Mouse (Mus musculus) kidney, embryonic 14.5 days (tissue): ENCODE data around the gene Dalrd3. TPM values are rescaled to one million over a fixed set of nuclear protein-coding genes. Genes with fewer than 3 reads are reported as not detected.
A peak's percentile ranks its signal among the peaks of the same experiment; 100 is the strongest.

Experiments used
- ATAC-seq: fragments of 200-750 bp; cut with Nextera tagmentation; 2 replicates; pipeline ENCODE4 v1.8.0; 2017; ENCODE audit warnings: moderate number of reproducible peaks, mild to moderate bottlenecking, moderate TSS enrichment, moderate library complexity; ENCODE audit not compliant: low FRiP score, low TSS enrichment
- H3K27ac ChIP-seq: fragments of 300-500 bp; sonication (generic); 2 replicates; pipeline ENCODE4 v1.5.1; 2014; ENCODE audit warnings: low read depth, mild to moderate bottlenecking, low read length, moderate library complexity, mixed read lengths
- H3K27me3 ChIP-seq: fragments of 300-500 bp; sonication (generic); 2 replicates; pipeline ENCODE4 v1.6.1; 2014; ENCODE audit warnings: mild to moderate bottlenecking, low read length; ENCODE audit not compliant: control insufficient read depth, insufficient read depth
- H3K36me3 ChIP-seq: fragments of 300-500 bp; sonication (generic); 2 replicates; pipeline ENCODE4 v1.6.1; 2014; ENCODE audit warnings: low read length, mixed read lengths; ENCODE audit not compliant: control insufficient read depth, insufficient read depth
- H3K4me1 ChIP-seq: fragments of 300-500 bp; sonication (generic); 2 replicates; pipeline ENCODE4 v1.6.1; 2014; ENCODE audit warnings: low read length, mixed read lengths; ENCODE audit not compliant: control insufficient read depth, insufficient read depth
- H3K4me2 ChIP-seq: fragments of 300-500 bp; sonication (generic); replicated peaks from 2 replicates; pipeline ENCODE4 v1.6.1; 2014; ENCODE audit warnings: low read depth, mild to moderate bottlenecking, low read length
- H3K4me3 ChIP-seq: fragments of 300-500 bp; sonication (generic); 2 replicates; pipeline ENCODE4 v1.5.1; 2014; ENCODE audit warnings: mild to moderate bottlenecking, low read length
- H3K9ac ChIP-seq: fragments of 300-500 bp; sonication (generic); 2 replicates; pipeline ENCODE4 v1.6.1; 2014; ENCODE audit warnings: low read depth, mild to moderate bottlenecking, low read length, moderate library complexity
- H3K9me3 ChIP-seq: fragments of 300-500 bp; sonication (generic); 2 replicates; pipeline ENCODE4 v1.6.1; 2016; ENCODE audit warnings: low read length; ENCODE audit not compliant: control insufficient read depth
- WGBS: fragments of 180-500 bp; shearing (Covaris S2); extraction: QIAGEN DNeasy Blood & Tissue Kit; methylation state at CpG from one replicate; pipeline ENCODE4 v1.1.7; 2014; 5-methylcytosine and 5-hydroxymethylcytosine counted together
- polyA plus RNA-seq: library from polyadenylated mRNA; unstranded; fragments of >200 nt; fragmentation: Nextera tagmentation; extraction: Ambion mirVana; gene quantifications from 2 replicates; pipeline ENCODE4 v1.2.1, GENCODE M21; 2014

Gene Dalrd3
- 130 and 159 TPM in 2 replicates for polyA plus RNA-seq

DNA sequence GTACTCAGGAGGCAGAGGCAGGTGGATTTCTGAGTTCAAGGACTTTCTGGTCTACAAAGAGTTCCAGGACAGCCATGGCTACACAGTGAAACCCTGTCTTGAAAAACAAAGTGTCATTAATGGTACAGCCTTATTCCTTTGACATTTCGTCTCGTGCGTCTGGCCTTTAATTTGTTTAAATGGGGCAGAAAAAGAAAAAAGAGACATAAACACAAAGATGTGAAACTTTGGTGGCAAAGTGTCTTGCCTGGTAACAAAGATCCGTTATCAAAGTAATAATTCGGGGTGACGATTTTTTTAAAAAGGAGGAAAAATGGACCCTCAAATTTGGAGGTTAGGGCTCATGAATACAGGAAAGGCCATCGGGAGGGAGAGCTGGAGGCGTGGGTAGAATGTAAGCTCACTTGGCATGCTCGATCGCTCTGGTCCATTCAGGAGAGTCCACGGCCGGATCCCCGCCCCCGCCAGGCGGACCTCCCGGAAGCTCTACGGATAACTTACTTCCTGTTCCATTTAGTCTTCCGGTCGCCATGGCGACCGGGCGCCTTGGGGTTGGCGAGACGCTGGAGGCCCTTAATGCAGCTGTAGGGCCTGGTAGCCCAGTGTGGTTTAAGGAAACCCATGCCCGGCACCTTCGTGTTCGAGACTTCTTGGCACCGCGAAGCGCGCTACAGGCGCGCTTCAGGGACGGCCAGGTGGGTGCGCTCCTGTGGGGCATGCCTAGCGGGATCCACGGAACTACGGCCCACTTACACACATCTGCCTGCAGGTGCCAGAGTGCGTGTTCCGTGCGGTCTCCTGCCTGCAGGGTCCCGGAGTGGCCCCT, at the start of gene Dalrd3:
Dalrd3 (plus strand) TSS at position 506 of the 826 bp plus-strand sequence.
- H3K9me3 ChIP-seq, result no peaks in the 10 kb centered on the region
- H3K27me3 ChIP-seq, result no peaks in the 10 kb centered on the region
- 6% methylated on average over 42 of the region's 42 CpGs for WGBS
- peak; percentile 66 for ATAC-seq
- peak within 1 kb of the TSS; percentile 98 for H3K4me2 ChIP-seq
- H3K9ac ChIP-seq, result peak within 1 kb of the TSS; percentile 68
- peak within 1 kb of the TSS; percentile 65 for H3K27ac ChIP-seq
- H3K4me1 ChIP-seq, result peaks cover 25% of the 10 kb centered on the region
- H3K36me3 ChIP-seq, result peaks cover 54% of the 10 kb centered on the region
- H3K4me3 ChIP-seq, result peak within 1 kb of the TSS; percentile 74

DNA sequence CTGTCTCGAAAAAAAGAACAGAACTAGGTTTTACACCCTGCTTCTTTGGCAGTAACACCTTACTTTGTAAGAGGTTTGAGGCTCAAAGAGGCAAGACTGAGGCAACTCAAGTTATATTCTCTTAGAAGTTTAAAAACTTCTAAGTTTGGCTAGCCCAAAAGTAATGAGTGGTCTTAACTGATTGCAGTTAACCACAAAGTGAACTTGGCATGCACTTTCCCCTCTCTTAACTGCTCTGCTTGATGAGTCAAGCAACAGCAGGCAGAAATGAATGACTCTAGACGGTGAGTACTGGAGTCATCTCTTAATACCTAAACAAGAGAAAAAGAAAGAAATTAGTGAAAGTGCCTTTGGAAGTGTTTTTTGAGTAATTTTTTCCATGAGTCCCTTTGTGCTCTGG, 48.1 kb upstream of the Dalrd3 start:
- Histone ChIP-seq H3K4me1 (peaks cover 8% of the 10 kb centered on the region; the same call in 1 of the 2 replicates), H3K4me3 (no peak overlapping the region), H3K27ac (no peak overlapping the region), H3K9me3 (no peaks in the 10 kb centered on the region), H3K36me3 (peaks cover 16% of the 10 kb centered on the region; the same call in 1 of the 2 replicates), H3K4me2 (no peak overlapping the region), H3K27me3 (no peaks in the 10 kb centered on the region), H3K9ac (no peak overlapping the region)
- 87% methylated on average over 2 of the region's 2 CpGs for WGBS
- no peak for ATAC-seq

DNA sequence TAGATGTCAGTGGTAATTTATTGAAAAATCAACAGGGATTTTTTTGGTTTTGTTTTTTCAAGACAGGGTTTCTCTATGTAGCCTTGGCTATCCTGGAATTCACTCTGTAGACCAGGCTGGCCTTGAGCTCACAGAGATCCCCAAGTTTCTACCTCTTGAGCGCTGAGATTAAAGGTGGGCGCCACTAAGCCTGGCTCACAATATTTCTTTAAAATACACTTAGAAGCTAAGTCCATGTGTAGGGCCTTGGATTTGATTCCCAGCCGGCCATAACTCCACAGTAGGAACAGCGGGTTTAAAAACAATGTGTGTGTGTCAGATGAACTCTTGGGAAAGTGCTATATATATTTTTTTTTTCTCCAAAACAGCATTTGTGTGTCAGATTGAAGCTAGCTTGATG, 46.3 kb upstream of the Dalrd3 start:
- Histone ChIP-seq H3K27ac (no peak overlapping the region), H3K36me3 (peaks cover 24% of the 10 kb centered on the region), H3K9ac (no peak overlapping the region), H3K27me3 (no peaks in the 10 kb centered on the region), H3K4me2 (no peak overlapping the region), H3K4me1 (peaks cover 8% of the 10 kb centered on the region; the same call in 1 of the 2 replicates), H3K4me3 (no peak overlapping the region), H3K9me3 (no peaks in the 10 kb centered on the region)
- no peak for ATAC-seq
- WGBS, result 97% methylated on average over 4 of the region's 4 CpGs

DNA sequence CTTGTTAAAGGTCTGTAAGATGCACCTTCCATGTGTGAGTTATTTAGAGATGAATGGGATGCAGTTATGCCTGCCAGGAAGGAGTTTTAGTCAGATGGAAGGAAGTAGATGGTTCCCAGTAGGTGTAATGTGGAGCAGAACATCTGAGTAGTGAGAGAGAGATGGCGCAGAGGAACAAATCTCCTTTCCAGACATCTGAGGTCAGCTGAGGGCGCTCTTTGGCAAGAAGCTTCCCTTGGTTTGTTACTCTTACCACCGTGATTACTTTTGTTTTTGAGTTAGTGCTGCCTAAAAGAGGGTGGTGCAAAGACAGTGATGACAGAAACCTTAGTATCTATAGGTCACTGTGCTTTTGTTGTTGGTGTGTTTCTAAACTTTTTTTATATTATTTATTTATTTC, 44.3 kb upstream of the Dalrd3 start:
- Histone ChIP-seq H3K27me3 (no peaks in the 10 kb centered on the region), H3K27ac (no peak overlapping the region), H3K4me3 (no peak overlapping the region), H3K9ac (no peak overlapping the region), H3K9me3 (no peaks in the 10 kb centered on the region), H3K4me1 (no peaks in the 10 kb centered on the region), H3K4me2 (no peak overlapping the region), H3K36me3 (peaks cover 36% of the 10 kb centered on the region)
- no peak for ATAC-seq
- WGBS, result 86% methylated on average over 3 of the region's 3 CpGs

DNA sequence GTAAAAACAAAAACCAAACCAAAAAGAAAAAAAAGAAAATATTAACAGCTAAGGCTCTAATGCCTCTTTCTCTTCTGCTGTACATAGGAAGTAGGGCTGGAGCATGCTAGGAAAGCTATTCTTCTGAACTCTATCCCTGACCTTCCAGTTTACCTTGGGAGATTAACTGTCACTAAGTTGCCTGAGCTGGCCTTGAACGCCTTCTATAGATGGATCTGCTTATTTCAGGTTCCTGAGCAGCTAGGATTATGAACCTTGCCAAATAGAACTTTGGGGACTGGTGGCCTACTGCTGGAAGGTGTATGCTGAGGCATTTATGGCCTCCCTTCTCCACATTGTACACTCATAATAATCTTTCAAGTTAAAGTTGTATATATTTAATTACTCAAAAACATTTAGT, 38.7 kb upstream of the Dalrd3 start:
- no peak overlapping the region for H3K4me3 ChIP-seq
- 97% methylated on average over 1 of the region's 1 CpGs for WGBS
- H3K9me3 ChIP-seq, result no peaks in the 10 kb centered on the region
- H3K36me3 ChIP-seq, result peaks cover 81% of the 10 kb centered on the region
- H3K4me2 ChIP-seq, result no peak overlapping the region
- no peaks in the 10 kb centered on the region for H3K27me3 ChIP-seq
- no peak for ATAC-seq
- no peak overlapping the region for H3K27ac ChIP-seq
- no peak overlapping the region for H3K9ac ChIP-seq
- H3K4me1 ChIP-seq, result no peaks in the 10 kb centered on the region

DNA sequence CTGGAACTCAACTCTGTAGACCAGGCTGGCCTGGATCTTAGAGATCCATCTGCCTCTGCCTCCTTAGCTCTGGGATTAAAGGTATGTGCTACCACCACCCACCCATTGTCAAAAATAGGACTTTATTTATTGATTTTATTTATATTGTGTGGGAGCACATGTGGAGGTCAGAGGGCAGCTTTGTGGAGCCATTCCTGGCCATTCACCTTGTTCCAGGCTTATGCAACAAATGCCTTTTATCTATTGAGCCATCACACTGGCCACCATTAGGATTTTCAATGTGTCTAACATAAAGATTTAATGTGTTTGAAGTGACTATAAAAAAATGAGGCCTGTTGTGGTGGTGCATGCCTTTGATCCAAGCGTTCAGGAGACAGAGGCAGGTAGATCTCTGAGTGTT, 38.2 kb upstream of the Dalrd3 start:
- Histone ChIP-seq H3K36me3 (peaks cover 87% of the 10 kb centered on the region), H3K9ac (no peak overlapping the region)
- 92% methylated on average over 1 of the region's 1 CpGs for WGBS

GRCm38 (mm10) chr9:108540846-108541245, 28.8 kb upstream of the Dalrd3 start:
- H3K27ac ChIP-seq, result no peak overlapping the region
- H3K4me2 ChIP-seq, result no peak overlapping the region
- peaks cover 86% of the 10 kb centered on the region for H3K36me3 ChIP-seq
- H3K4me1 ChIP-seq, result no peaks in the 10 kb centered on the region
- H3K9ac ChIP-seq, result no peak overlapping the region
- no peak overlapping the region for H3K4me3 ChIP-seq
- no peaks in the 10 kb centered on the region for H3K9me3 ChIP-seq
- no peaks in the 10 kb centered on the region for H3K27me3 ChIP-seq
- ATAC-seq, result no peak

More for the DNA sequence above, 38.2 kb upstream of the Dalrd3 start:
- no peaks in the 10 kb centered on the region for H3K9me3 ChIP-seq
- ATAC-seq, result no peak
- no peaks in the 10 kb centered on the region for H3K27me3 ChIP-seq
- no peak overlapping the region for H3K27ac ChIP-seq
- no peaks in the 10 kb centered on the region for H3K4me1 ChIP-seq
- H3K4me3 ChIP-seq, result no peak overlapping the region
- H3K4me2 ChIP-seq, result no peak overlapping the region

GRCm38 (mm10) chr9:108545986-108546385, 23.7 kb upstream of the Dalrd3 start:
- Histone ChIP-seq H3K27me3 (no peaks in the 10 kb centered on the region), H3K9me3 (no peaks in the 10 kb centered on the region), H3K9ac (no peak overlapping the region), H3K36me3 (peaks cover 88% of the 10 kb centered on the region), H3K4me3 (no peak overlapping the region), H3K4me1 (no peaks in the 10 kb centered on the region), H3K27ac (no peak overlapping the region), H3K4me2 (no peak overlapping the region)
- no peak for ATAC-seq
- WGBS, result 94% methylated on average over 3 of the region's 3 CpGs

DNA sequence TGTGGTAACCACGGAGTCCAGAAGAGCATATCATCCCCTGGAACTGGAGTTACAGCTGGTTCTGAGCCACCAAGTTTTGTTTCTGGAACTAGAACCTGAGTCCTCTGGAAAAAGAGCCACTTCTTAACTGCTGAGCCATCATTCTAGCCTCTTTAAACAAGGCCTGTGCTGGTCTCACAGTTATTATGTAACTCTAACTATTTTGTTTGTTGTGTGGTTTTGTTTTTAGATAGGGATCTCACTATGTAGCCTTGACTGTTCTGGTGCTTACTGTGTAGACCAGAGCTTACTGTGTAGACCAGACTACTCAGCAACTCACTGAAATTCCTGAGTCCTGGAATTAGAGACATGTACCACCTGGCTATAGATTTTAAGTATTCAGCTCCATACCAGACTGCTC, 22.8 kb upstream of the Dalrd3 start:
- WGBS, result 90% methylated on average over 1 of the region's 1 CpGs
- no peaks in the 10 kb centered on the region for H3K4me1 ChIP-seq
- no peak for ATAC-seq
- no peak overlapping the region for H3K9ac ChIP-seq
- H3K4me2 ChIP-seq, result no peak overlapping the region
- H3K36me3 ChIP-seq, result peaks cover 83% of the 10 kb centered on the region
- no peak overlapping the region for H3K27ac ChIP-seq
- no peak overlapping the region for H3K4me3 ChIP-seq
- H3K27me3 ChIP-seq, result no peaks in the 10 kb centered on the region
- H3K9me3 ChIP-seq, result no peaks in the 10 kb centered on the region
